Mouse (Mus musculus): ENCODE data around the gene Zfp334.

Zfp334 gene

DNA sequence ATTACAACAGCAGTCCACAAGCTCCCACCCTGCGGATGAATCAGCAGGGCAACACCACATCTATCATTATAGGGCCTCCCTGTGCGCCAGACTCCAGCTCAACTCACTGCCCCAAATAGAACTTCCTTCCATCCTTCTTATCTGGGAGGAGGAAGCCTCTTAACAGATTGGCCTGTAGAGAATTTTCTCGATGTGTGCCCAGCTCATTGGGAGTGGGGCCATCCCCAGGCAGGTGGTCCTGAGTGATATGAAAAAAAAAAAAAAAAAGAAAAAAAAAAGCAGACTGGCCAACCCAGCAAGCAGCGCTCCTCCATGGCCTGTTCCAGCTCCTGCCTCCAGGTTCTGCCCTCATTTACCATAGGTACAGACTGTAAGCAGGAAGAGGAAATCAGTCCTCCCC lies 12.1 kb downstream of the Zfp334 start:
- in situ Hi-C loops (cut with MboI, MseI) = no loop called here

DNA sequence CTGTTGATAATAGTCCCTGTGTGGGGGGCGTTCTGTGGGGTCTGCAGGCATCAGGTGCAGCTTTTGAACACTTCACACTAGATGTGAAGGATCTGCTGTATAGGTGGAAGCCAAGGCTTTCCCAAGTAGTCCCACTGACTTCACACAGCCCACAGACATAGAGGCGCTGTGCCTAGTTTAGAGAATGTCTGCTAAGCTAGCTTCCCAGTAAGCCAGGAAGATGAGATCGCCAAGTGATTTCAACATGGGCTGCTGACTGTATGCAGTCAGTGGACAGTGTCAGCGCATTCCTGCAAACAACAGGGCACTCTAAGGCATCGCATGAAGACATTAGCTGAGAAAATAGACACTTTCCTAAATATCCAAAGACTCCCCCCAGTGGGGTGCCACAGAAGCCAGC lies 12.6 kb downstream of the Zfp334 start:
- in situ Hi-C loops (cut with MboI, MseI) = no loop called here

DNA sequence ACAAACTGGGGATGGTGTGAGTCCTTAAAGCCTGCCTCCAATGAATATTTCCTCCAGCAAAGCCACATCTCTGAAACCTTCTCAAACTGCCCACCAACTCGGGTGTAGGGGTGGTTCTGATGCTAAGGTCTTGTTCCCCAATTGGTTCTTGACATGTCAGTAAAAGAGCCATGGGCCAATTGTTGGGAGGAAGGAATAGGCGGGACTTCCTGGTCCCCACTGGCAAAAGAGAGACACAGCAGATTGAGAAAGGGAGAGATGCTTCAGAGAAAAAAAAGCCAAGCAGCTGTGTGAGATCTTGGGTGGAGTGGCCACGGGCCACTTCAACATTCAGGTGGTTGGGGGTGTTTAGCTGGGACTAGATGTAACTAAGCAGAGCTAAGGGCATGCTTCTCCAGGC lies 17.0 kb downstream of the Zfp334 start:
- in situ Hi-C loops (cut with MboI, MseI) = no loop called here

DNA sequence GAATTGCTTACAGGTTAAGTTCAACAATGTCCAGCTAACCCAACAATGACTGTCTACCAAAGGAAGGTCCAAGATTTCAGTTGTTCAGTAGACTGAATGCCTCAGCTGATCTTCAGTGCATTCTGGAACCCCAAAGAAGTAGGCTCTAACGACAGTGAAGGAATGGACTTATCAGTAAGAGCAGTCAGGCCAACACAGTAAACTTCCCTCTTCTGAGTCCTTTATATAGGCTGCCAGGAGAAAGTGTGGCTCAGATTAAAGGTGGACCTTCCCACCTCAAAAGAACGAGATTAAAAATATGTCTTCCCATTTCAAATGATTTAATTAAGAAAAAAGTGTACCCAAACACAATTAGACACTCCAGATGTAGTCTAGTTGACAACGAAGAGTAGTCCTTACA lies 17.7 kb downstream of the Zfp334 start:
- in situ Hi-C loops (cut with MboI, MseI) = no loop called here

DNA sequence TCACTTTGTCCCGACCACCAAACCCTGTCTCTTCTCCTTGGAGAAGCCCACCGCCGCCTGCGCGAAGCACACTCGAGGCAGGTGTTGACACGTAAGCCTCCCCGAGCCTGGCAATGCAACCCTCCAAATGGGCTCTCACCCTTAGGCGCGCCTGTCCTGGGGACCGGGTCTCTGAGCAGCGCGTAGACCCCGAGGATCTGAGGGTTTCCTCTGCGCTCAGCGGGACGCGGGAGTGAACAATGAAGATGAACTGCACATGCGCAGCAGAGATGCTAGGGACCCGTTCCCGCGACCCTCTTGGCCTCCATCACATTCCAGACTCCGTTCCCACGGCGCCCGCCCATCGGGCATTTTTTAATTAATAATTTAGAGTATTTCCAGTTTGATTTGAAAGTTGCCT lies 19.6 kb downstream of the Zfp334 start, which contains the start of gene Zfp663:
Gene Zfp663, minus strand, starts transcription at position 234 of the 400 bp plus-strand sequence.
- in situ Hi-C loops (cut with MboI, MseI) = no loop called here

DNA sequence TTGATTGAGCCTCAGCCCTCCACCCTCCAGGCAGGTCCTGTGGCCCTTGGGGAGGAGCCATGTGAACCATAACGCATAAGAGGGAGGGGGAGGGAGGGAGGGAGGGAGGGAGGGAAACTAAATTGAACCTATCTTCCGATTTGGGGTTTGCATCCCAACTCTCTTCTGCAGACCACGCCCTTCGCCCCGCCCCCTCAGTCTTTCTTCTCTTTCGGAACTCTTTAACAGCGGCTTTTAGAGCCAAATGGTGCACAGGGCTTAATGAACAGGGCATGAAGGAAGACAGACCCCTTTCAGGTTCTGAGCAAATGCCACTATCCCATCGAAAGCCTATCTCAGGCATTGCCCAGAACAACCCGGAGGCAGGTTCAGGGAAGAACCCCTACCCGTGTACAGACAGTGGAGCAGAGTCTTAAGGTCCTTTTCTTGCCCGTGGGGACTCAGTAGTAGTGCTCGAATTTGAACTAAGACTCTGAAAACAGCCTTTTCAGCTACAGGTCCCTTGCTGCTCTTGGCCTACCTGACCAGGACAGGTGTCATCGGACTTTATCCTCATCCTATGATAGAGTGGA lies 20.1 kb downstream of the Zfp334 start:
- in situ Hi-C loops (cut with MboI, MseI) = no loop called here

DNA sequence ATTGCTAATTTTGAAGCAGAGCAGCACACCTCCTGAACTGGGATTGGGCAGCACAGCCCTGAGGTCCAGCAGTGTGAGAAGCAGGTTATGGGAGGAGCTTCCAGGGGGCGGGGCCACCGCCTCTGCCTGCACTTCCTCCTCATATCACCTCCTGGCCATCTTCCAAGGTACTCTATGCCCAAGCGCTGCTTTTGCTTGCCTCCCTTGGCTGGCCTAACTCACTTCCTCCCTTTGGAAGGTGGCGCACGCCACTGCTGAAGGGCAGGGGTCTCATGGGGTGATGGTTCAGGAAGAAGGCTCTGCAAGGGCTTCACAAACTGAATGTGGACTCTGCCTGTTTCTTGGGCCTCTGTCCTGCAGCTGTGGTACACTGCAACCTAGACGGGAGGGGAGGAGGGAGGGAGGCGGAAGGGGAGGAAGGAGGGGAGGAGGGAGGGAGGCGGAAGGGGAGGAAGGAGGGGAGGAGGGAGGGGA lies 21.0 kb downstream of the Zfp334 start:
- in situ Hi-C loops (cut with MboI, MseI) = no loop called here

DNA sequence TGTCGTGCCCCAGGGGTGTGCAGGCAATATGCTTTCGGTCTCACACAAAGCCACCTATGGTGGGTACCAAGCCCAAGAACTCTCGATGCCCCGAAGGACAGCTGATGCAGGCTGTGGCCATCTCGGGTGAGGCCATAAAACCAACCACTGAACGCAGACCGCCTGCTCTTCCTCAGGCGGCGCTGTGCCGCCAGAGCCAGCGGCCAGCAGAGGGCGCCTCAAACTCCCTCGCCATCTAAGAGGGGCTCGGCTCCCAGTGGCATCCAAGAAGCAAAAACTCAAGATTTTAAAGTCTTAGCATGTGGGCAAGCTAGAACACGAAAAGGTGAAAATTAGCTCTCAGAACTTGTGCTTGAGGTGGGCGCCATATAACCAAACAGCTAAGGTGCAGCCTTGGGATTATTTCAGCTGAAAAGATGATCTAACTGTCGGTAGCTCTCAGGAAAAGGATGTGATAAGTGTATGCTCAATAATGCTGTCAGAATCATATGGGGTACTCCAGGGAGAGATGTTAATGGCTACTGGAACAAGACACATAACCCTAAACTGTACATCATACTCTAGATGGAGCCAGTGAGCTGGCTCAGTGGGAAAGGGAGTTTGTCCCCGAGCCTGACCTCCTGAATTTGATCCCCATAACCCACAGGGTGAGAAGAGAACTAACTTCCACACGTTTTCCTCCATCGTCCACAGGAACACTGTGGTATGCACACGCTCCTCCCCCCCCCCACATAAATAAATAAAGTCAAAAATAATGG lies 23.5 kb downstream of the Zfp334 start:
- in situ Hi-C loops (cut with MboI, MseI) = loop anchor here (5.0 kb wide), 2 partner anchors 128 to 287 kb away; partner anchors contain the start of gene Trp53rka

DNA sequence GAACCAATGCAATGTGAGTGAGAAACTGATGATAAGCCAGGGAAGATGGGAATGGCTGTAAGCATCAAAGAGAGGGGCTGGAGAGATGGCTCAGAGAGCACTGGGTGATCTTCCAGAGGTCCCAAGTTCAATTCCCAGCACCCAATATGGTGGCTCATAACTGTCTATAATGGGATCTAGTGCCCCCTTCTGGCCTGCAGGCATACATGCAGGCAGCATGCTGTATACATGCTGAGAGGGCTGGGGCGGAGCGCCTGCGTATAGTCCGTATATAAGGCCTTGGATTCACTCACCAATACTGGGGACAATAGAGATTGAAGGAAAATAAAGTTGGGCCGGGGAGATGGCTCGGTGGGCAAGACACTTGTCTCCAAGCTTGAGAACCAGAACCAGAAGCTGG lies 24.8 kb downstream of the Zfp334 start:
- in situ Hi-C loops (cut with MboI, MseI) = loop anchor here (5.0 kb wide), 2 partner anchors 129 to 286 kb away; partner anchors contain the start of gene Trp53rka

DNA sequence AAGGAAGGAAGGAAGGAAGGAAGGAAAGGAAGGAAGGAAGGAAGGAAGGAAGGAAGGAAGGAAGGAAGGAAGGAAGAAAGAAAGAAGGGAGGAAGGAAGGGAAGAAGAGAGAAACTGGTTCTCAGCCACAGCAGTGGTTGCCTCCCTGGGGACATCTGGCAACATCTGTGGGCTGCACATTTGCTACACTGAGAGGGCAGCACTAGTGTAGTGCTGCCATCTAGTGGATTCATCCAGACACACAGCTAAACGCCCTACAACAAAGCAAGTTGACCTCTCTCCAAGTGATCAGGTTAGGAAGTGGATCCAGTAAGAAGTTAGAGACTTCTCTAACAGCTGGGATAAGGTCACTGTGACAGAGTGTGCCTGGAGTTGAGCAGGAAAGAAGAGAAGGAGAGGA lies 27.2 kb downstream of the Zfp334 start:
- in situ Hi-C loops (cut with MboI, MseI) = loop anchor here (5.0 kb wide), 2 partner anchors 131 to 284 kb away; partner anchors contain the start of gene Trp53rka

DNA sequence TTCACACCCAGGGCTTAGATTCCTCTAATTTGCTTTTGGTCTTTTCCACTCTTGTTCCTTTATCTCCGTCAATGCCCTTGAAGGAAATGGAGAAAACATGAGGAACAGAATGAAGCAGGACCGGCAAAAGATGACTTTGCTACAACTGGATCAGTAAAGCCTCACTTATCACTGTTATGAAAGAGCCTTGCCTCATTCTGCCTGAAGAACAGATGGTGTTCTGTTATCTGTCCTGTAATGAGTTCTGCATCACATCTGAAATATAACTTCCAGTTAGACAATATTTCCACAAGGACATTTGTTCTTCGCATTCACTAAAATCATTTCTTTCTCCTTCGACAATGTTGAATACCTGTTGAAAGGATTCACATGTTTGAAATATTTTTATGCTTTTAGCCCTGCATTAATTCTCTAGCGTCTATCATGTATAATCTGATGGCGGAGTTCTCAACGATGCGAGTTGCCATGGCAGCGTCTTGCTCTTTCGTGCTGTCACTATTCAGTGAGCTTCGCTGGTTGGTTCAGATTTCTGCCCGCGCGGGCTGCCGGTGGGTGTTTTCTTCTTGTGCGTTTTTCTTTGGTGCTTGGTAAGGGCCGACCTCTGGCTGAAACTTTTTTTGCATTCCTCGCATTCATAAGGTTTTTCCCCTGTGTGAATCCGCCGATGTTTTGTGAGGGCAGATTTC lies 36.1 kb downstream of the Zfp334 start:
- in situ Hi-C loops (cut with MboI, MseI) = no loop called here

DNA sequence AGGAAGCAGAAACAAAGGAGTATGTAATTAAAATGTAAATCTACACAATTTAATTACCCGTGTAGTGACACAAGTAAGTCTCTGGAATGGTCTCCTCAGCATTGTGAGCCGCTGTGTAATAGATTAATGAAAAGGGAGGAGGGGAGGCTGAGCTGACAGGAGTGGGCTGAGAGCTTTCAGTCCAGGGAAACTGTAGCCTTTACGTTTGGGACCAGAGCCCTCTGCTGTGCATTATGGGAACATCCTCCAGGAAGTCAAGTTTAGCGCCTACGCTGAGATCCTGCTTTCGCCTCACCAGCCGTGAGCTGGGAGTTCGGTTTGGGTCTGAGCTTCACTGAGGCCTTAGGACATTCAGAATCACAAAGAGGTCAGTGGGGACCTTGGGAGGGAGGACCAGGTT lies 38.6 kb downstream of the Zfp334 start:
- in situ Hi-C loops (cut with MboI, MseI) = loop anchor here (10.0 kb wide), 1 partner anchor 1905 kb away; no protein-coding TSS in a partner anchor

DNA sequence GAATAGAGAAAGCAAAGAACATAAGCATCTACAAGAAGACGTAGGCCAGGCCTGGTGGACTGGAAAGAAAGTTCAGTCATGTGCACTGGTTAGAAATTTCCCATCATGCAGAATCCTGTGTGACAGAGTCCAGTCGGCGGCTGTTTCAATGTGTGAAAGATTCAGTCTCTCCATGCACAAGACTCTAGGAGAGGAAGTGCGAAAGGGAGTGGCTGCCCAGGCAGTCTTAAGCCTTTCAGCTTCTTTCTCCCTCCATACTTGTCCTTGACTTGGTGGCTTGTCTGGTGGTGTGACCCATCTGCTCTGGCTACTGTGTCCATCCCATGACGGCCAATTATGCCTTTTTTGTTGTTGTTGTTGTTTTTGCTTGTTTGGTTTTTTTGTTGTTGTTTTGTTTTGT lies 41.9 kb downstream of the Zfp334 start:
- in situ Hi-C loops (cut with MboI, MseI) = loop anchor here (10.0 kb wide), 1 partner anchor 1901 kb away; no protein-coding TSS in a partner anchor

DNA sequence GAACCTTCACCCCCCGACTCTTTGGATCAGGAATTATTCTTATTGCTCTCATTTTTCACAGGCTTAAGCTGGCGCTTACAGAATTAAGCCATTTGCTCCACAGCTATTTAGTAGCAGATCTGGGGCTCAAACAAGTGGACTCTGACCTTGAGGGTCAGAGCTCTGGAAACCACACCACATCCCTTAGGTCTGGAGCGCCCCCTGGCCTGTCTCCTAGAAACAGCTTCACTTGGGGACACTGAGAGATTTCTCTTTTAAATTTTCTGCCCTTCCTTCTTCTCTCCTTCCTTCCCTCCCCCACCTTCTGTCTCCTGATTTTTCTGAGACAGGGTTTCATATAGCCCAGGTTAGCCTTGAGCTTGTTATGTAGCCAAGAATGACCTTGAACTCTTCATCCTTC lies 50.9 kb downstream of the Zfp334 start:
- in situ Hi-C loops (cut with MboI, MseI) = no loop called here

DNA sequence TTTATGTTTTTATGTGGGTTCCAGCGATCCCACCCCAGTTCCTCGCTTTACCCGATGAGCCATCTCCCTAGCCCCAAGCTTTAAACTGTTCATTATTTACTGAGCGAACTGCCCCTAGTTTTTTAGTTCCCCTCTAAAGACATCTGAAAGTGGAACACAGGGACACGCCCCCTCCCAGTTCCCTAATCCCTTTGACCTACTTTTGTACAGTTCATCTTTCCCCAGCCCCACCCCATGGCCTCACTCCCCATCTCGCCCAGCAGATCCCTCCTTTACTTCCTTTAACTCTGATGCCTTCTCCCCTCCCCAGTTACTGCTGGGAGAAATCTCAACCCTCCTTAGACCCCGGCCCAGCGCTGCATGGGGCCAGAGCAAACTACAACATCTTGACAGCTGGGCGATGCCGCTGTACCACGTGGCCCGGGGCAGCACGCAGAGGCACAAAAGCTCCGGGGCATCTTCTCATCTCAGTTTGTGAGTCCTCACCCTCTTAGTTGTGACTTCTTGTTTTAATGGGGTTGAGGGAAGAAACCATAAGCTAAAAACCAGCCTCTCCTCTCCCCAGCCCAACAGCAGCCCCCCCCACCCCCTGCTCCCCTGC lies 55.3 kb downstream of the Zfp334 start:
- in situ Hi-C loops (cut with MboI, MseI) = no loop called here

DNA sequence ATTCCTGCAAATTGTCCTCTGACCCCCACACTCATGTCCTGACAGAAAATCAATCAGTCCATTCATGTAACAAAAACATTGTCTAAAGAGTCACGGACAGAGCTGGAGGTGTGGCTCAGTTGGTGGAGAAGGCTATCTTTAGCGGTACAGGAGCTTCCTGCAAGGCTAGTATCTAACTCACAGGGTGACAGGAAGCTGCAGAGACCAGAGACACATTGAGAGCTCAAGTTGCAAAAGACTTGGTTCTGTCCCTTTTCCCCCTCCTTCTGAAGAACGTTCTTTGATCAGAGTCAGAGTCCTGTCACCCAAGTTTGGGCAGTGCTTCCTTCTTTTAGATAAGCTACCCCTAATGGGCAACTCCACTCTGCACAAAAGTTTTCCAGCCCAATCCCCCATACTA lies 58.4 kb downstream of the Zfp334 start:
- in situ Hi-C loops (cut with MboI, MseI) = no loop called here

DNA sequence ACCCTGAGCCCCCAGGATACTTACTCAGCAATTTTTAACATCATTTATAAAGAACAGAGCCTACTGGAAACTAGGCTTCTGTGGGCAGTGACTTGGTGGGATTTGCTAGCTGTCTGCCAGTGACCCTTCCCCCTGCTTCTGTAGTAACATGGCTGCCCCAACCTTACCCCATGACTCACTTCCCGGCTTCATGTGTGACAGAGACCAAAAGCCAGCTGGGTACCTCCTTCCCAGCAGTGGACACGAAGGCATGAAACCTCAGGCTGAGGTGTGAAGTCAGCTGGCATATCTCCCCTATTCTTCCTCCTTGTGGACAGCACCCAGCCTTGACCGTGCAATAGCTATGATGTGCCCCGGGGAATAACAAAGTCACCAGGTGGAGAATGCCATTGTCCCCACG lies 59.3 kb downstream of the Zfp334 start:
- in situ Hi-C loops (cut with MboI, MseI) = no loop called here

DNA sequence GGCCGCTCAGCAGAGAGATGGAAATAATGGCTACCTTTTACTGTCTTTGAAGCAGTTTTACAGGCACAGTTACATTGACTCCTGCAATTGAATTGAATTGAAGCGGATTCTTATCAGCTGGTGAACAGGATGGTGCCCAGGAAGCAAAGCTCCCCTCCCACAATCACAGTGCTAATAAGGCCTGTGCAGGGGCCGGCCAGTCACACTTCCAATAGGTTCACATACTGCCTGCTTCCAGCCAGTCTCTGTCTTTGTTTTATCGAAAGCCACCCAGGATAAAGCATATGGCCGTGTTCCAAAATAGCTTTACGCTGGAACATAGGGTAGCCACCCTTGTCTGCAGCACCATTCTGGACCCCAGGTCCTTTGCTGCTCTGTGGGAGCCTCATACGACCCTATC lies 60.7 kb downstream of the Zfp334 start:
- in situ Hi-C loops (cut with MboI, MseI) = no loop called here

DNA sequence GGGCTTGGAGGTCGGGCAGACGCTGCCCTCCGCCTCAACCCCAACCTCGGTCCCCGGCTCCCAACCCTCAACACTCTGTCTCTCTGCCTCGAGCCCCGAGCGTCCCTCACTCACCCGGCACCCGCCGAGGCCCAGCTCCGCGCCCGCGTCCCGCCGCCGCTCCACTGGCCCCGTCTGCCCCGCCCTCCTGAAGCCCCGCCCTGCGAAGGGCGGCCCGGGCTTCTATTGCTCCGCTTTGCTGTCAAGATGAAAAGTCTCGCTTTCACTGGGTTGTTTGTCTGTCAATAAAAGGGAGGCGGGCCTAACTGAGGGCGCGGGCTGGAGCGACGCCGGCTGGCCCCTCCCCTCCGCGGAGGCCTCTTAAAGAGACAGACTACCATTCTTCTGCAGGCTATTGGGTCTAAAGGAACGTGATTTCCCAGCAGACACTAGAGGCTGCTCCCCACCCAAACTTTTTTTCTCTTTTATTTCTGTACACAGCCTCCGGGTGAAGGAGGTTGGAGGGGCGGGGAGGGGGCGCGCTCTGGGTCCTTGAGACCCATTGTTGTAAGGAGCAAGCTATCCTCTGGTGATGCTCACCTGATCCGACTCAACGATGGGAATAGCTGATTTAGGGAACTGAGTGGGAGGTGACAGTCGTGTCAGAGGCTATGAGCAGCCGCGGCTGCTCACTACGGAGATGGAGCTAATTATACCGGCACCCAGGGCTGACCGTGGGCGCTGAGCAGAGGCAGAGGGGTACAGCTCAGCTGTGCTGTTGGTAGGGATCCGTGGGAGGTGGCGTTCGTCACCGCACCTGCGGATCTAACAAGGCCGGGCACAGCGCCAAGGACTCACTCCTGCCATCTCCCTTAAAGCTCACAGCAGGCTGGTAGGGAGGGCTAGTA lies 61.5 kb downstream of the Zfp334 start, which contains the start of gene Elmo2:
Gene Elmo2, minus strand, starts transcription at position 176 of the 887 bp plus-strand sequence.
- in situ Hi-C loops (cut with MboI, MseI) = no loop called here

DNA sequence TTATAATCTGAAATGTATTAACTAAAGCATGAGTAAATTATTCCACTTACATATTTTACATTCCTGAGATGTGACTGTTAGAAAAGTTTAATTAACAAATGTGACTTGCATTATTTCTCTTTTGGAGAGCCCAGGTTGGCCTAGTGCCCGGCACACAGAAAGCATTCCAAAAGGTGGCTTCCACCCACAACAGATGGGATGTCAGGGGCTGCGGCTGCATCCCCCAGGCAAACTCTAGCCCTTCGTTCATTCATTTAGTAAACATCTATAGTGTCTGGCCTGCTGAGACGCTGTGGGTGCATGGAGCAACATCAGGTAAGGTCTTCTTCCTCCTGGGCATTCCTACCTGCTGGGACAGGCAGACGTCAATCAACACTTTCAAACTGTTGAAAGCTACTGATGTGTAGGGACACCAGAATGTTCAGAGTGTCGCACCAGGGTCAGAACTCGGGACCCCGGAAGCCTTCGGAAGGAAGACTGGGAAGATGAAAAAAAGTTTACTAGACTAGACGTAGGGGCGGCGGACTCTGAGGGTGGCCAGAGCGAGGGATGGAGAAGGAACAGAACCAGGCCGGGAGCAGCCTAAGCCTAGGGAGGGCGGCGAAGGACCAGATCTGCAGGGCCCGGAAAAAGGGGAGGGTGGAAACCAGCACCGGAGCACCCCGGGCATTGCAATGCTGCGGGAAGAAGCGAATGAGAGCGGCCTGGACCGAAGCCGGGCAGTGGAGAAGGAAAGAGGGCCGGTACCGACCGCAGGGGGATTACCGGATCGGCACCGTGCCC lies 62.3 kb downstream of the Zfp334 start:
- in situ Hi-C loops (cut with MboI, MseI) = no loop called here
